Mouse (Mus musculus) megakaryocyte, embryonic 14.5 days (primary cell): ENCODE results near the gene Jund.

Experiments
- FLI1 ChIP-seq: IDR thresholded peaks from 2 replicates; pipeline ENCODE4 v1.6.1; 2012; ENCODE audit warnings: low read length, inconsistent platforms, mixed read lengths
- GATA1 ChIP-seq: IDR thresholded peaks from 3 replicates; pipeline ENCODE4 v1.6.1; 2012; ENCODE audit warnings: mixed read lengths, low read length, inconsistent platforms, borderline replicate concordance

DNA sequence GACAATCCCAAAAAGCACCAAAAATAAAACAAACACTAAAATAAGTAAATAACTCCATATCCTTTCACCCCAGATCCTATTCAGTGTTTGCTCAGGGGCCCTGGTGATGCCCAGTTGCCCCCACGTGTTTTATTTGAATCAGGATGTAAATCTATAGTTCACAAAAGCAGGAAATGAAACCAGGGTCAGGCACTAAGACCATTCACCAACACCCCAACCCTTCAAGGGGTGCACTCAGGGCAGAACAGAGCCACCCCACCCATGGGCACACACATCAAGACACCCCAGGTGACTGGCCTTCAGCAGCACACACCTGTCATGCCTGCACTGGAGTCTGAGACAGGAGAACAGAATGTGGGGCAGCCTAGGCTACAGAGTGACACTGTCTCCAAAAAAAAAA is 44.6 kb upstream of the Jund start:
- TF ChIP-seq GATA1 (no peak), FLI1 (no peak)
